Mouse (Mus musculus): ENCODE measurements around the gene Ccdc51.
"Not testable (repeated sequence)": the region's sequence is repeated elsewhere in the genome, so short reads cannot be mapped to it uniquely, and the experiment has no call there.

The Ccdc51 gene

DNA sequence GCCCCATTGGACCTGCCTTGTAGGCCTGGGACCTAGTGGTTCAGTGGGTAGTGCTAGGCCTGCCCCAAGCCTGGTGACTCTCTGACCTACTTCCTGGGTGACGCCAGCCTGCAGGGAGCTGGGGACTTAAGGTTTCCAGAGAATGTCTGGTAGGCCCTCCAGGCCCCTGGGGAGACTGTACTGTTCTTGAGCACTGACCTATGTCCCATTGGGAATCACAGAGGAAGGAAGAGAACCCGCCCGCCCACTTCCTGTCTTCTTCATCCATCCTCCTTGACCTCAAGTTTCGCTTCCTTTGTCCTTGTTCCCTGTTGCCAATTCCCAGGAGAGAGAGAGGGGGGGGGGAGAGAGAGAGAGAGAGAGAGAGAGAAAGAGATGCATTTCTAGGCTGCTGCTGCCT lies 35.8 kb downstream of the Ccdc51 start:
- DNase-seq (ENCODE audit: extremely low read depth, insufficient read length, low spot score), result no peak

- no peak for DNase-seq (ENCODE audit: extremely low read depth, insufficient read length, low spot score)
These were observed 37.3 kb downstream of the Ccdc51 start for GRCm38 (mm10) chr9:109119571-109119970.

DNA sequence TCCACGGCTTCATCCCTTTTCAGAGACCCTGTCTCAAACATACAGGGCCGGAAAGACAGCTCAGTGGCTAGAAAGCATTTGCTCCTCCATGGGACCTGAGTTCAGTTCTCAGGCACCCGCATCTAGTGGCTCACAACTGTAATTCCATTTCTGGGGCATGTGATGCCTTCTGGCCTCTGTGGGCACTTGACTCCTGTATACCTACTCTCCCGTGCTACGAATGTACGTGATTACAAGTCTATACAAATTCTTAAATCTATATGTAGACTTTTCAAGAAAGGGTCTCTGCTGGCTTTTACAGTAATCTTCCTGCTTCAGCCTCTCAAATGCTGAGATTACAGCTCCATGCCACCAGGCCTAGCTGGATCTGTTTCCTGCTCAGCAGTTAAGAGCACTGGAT lies 38.7 kb downstream of the Ccdc51 start:
- DNase-seq (ENCODE audit: extremely low read depth, insufficient read length, low spot score), result no peak

DNA sequence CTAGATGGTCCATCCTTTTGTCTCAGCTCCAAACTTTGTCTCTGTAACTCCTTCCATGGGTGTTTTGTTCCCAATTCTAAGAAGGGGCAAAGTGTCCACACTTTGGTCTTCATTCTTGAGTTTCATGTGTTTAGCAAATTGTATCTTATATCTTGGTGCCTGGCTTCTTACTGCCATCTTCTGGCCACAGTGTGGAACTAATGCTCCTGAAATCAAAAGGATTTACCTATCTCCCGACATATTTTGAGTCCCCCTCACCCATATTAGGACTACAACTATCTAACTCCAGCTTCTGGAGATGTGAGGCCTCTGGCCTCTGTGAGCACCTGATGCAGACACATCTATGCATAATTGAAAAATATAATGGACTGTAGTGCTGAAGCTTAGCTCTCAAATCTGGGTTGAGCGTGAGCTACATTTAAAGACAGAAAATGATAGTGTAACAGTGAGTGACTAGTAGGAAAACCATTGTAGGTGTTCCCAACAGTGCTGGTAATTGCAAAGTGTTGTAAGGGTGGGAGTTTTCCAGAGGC lies 40.3 kb downstream of the Ccdc51 start:
- DNase-seq (ENCODE audit: extremely low read depth, insufficient read length, low spot score), result no peak

DNA sequence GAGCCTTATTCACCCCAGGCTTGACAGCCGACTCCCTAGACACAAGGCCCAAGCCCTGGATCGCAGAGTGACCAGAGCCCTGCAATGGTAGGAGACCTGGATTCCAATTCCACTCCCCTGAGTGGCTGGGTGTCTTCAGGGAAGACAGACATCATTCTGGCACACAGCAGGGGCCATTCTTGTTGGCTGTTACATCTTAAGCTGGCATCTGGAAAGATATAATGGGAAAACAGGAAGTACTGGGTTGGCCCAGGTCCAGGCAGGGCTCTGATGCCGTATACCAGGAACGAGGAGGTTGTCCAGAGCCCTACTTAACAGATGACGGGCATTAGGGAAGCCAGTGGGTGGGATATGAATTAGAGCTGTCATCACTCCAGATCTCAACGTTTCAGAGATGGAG lies 41.0 kb downstream of the Ccdc51 start:
- no peak for DNase-seq (ENCODE audit: extremely low read depth, insufficient read length, low spot score)

GRCm38 (mm10) chr9:109124164-109124563 lies 41.9 kb downstream of the Ccdc51 start:
- DNase-seq (ENCODE audit: extremely low read depth, insufficient read length, low spot score), result no peak

- no peak for DNase-seq (ENCODE audit: extremely low read depth, insufficient read length, low spot score)
These were observed 42.8 kb downstream of the Ccdc51 start for GRCm38 (mm10) chr9:109125043-109125442.

DNA sequence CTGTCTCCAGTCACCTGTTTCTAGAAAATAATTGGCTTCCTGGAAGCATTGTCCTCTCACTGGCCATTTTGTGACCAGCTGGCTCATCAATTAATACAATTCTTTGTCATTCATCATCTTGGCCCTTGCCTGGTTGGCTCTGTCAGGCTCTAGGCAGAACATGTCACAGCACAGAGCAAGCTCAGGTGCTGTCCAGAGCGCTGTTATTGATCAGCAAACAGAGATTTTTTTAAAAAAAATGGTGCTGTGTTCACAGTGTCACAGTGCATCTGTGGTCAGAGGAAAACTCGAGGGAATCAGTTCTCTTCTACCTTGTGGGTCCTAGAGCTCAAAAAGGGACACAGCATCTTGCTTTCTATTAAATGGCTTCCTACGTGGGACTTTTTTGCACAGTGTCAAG lies 43.2 kb downstream of the Ccdc51 start:
- DNase-seq (ENCODE audit: extremely low read depth, insufficient read length, low spot score), result no peak

GRCm38 (mm10) chr9:109127076-109127475 lies 44.8 kb downstream of the Ccdc51 start:
- DNase-seq (ENCODE audit: extremely low read depth, insufficient read length, low spot score), result no peak

DNA sequence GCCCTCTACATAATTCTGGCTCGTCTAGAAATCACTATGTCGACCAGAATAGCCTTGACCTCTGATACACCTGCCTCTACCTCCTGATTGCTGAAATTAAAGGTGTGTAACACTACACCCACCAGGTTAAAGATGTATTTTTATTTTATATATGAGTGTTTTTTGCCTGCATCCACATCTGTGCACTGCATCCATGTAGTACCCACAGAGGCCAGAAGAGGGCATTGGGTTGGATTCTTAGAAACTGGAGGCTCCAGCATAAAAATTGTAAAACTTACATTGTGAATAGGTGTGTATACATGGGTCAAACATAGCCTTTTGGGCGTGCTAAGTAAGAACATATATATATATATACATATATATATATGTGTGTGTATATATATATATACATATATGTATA lies 45.9 kb downstream of the Ccdc51 start:
- no peak for DNase-seq (ENCODE audit: extremely low read depth, insufficient read length, low spot score)

DNA sequence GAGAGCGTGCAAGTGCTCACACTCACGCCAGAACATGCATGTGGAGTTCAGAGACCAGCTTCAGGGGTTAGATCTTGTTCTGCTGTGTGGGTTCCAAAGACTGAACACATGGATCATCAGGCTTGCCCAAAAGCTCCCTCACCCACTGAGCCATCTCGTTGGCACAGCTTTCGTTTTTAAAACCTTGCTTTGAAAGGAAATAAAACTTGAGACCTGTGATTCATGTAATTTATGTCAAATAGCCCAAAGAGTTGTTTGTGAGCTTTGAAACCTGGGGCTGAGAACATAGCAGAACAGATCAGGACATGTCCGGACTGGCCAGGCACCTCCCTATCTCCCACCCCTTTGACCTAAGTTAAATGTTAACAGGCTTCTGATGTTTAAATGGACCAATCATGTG lies 47.8 kb downstream of the Ccdc51 start:
- DNase-seq (ENCODE audit: extremely low read depth, insufficient read length, low spot score), result no peak

- DNase-seq (ENCODE audit: extremely low read depth, insufficient read length, low spot score), result not testable (repeated sequence)
These were observed 58.1 kb downstream of the Ccdc51 start for GRCm38 (mm10) chr9:109140414-109140813.
